In genomic region chr11:89299784-89300775, GRCm38 (mm10) we compare ENCODE assay signal across 9 mouse cellular contexts. TPM values are rescaled to one million over a fixed set of nuclear protein-coding genes. Genes with fewer than 3 reads are reported as not detected.
A peak's percentile ranks its signal among the peaks of the same experiment; 100 is the strongest.
DNase-seq lines count a peak whose midpoint lies in the region; ATAC-seq and TF ChIP-seq lines count a peak whose summit lies in the region.
"Had no signal": no experiment of that assay in that cellular context is flagged by ENCODE, and none has a peak within 500 bp of the region (broad histone marks: within the 10 kb centered on the region; RNA-seq: fewer than 3 reads in every experiment).

No protein-coding gene starts in this region.

- no peak for TF ChIP-seq CTCF in kidney, postnatal 0 days (IDR thresholded peaks at IDR 0.05; ENCODE audit: low read depth)
- TF ChIP-seq CTCF in liver, postnatal 0 days (IDR thresholded peaks at IDR 0.05; ENCODE audit: low read depth), result no peak

- no peak for TF ChIP-seq EP300 in liver, postnatal 0 days (IDR thresholded peaks at IDR 0.05; ENCODE audit: low read depth)

- H3K4me1 ChIP-seq in kidney, postnatal 0 days (replicated peaks; ENCODE audit: insufficient read depth, low read length), result peaks cover 10% of the 10 kb centered on the region; the same call in 1 of the 2 replicates
- peaks cover 34% of the 10 kb centered on the region for H3K4me1 ChIP-seq in embryonic facial prominence, embryonic 15.5 days
- peaks cover 9% of the 10 kb centered on the region for H3K4me1 ChIP-seq in limb, embryonic 11.5 days (ENCODE audit: control insufficient read depth, insufficient read depth, low read length)
- H3K4me1 ChIP-seq in liver, postnatal 0 days (ENCODE audit: insufficient read depth), result peaks cover 12% of the 10 kb centered on the region

- H3K36me3 ChIP-seq in kidney, postnatal 0 days (ENCODE audit: insufficient read depth, low read length), result no peaks in the 10 kb centered on the region
- H3K36me3 ChIP-seq in embryonic facial prominence, embryonic 15.5 days, result no peaks in the 10 kb centered on the region
- H3K36me3 ChIP-seq in limb, embryonic 11.5 days (ENCODE audit: control insufficient read depth, insufficient read depth, low read length), result no peaks in the 10 kb centered on the region
- H3K36me3 ChIP-seq in liver, postnatal 0 days (replicated peaks; ENCODE audit: insufficient read depth, low read length), result no peaks in the 10 kb centered on the region

- no peak for DNase-seq in kidney, postnatal 0 days (ENCODE audit: low spot score)
- no peak for DNase-seq in kidney, adult 9 months
- DNase-seq in limb, embryonic 11.5 days (ENCODE audit: low spot score), result peak; percentile 54
- DNase-seq in retina, postnatal 1 day, result peak; percentile 43
- no peak for DNase-seq in cerebellum, postnatal 14 days
- DNase-seq in thymus, postnatal 4 days, result no peak
- no peak for DNase-seq in liver, postnatal 0 days
- DNase-seq: cerebellum, adult 11 months had no signal

- H3K9ac ChIP-seq in kidney, postnatal 0 days (ENCODE audit: low read depth, low read length), result no peak overlapping the region
- H3K9ac ChIP-seq in embryonic facial prominence, embryonic 15.5 days, result no peak overlapping the region
- no peak overlapping the region for H3K9ac ChIP-seq in limb, embryonic 11.5 days (ENCODE audit: low read length)
- no peak overlapping the region for H3K9ac ChIP-seq in liver, postnatal 0 days (replicated peaks)

- H3K4me2 ChIP-seq in kidney, postnatal 0 days (ENCODE audit: low read length), result peak overlapping the region; percentile 81
- peak overlapping the region; percentile 77 for H3K4me2 ChIP-seq in embryonic facial prominence, embryonic 15.5 days (replicated peaks)
- H3K4me2 ChIP-seq in limb, embryonic 11.5 days (ENCODE audit: low read depth, severe bottlenecking), result peak overlapping the region; percentile 67
- H3K4me2 ChIP-seq in liver, postnatal 0 days (ENCODE audit: low read depth, low read length), result no peak overlapping the region

- peaks cover 8% of the 10 kb centered on the region; the same call in 1 of the 2 replicates for H3K27me3 ChIP-seq in kidney, postnatal 0 days (ENCODE audit: insufficient read depth, low read length)
- peaks cover 11% of the 10 kb centered on the region for H3K27me3 ChIP-seq in embryonic facial prominence, embryonic 15.5 days
- H3K27me3 ChIP-seq in limb, embryonic 11.5 days (ENCODE audit: control insufficient read depth, insufficient read depth, low read length), result peaks cover 19% of the 10 kb centered on the region
- peaks cover 74% of the 10 kb centered on the region for H3K27me3 ChIP-seq in liver, postnatal 0 days (ENCODE audit: insufficient read depth, low read length)

- ATAC-seq in kidney, postnatal 0 days (replicated peaks; ENCODE audit: low FRiP score, low read depth), result no peak
- no peak for ATAC-seq in embryonic facial prominence, embryonic 15.5 days (ENCODE audit: insufficient number of reproducible peaks, low FRiP score, low TSS enrichment, low read depth)
- no peak for ATAC-seq in limb, embryonic 11.5 days (ENCODE audit: insufficient number of reproducible peaks, low FRiP score, low TSS enrichment, low read depth)
- no peak for ATAC-seq in liver, postnatal 0 days

- 2% methylated on average over 26 of the region's 26 CpGs for WGBS in kidney, postnatal 0 days
- WGBS in embryonic facial prominence, embryonic 15.5 days, result 1% methylated on average over 26 of the region's 26 CpGs
- WGBS in limb, embryonic 11.5 days, result under 1% methylated on average over 25 of the region's 26 CpGs
- WGBS in liver, postnatal 0 days (ENCODE audit: insufficient replicate concordance), result 7% methylated on average over 25 of the region's 26 CpGs

- no peak overlapping the region for H3K27ac ChIP-seq in kidney, postnatal 0 days
- peak overlapping the region; percentile 65; the same call in 1 of the 2 replicates for H3K27ac ChIP-seq in embryonic facial prominence, embryonic 15.5 days (replicated peaks)
- no peak overlapping the region for H3K27ac ChIP-seq in limb, embryonic 11.5 days (replicated peaks; ENCODE audit: low read depth, low read length)
- no peak overlapping the region for H3K27ac ChIP-seq in liver, postnatal 0 days (ENCODE audit: low read depth)

- H3K9me3 ChIP-seq in kidney, postnatal 0 days (replicated peaks; ENCODE audit: low read length), result no peaks in the 10 kb centered on the region
- H3K9me3 ChIP-seq in embryonic facial prominence, embryonic 15.5 days (replicated peaks), result no peaks in the 10 kb centered on the region
- H3K9me3 ChIP-seq in limb, embryonic 11.5 days (ENCODE audit: control insufficient read depth, low read length), result no peaks in the 10 kb centered on the region
- no peaks in the 10 kb centered on the region for H3K9me3 ChIP-seq in liver, postnatal 0 days (ENCODE audit: low read length)

- no peak overlapping the region for H3K4me3 ChIP-seq in kidney, postnatal 0 days (replicated peaks; ENCODE audit: low read depth, low read length)
- peak overlapping the region; percentile 48 for H3K4me3 ChIP-seq in embryonic facial prominence, embryonic 15.5 days (replicated peaks)
- peak overlapping the region; percentile 4 for H3K4me3 ChIP-seq in limb, embryonic 11.5 days (ENCODE audit: low read depth, low read length)
- no peak overlapping the region for H3K4me3 ChIP-seq in liver, postnatal 0 days (ENCODE audit: low read depth, low read length)

RNA-seq across cellular contexts. Expression of gene Nog, which starts 2.1 kb away (rescaled TPM):
- polyA plus RNA-seq in kidney, postnatal 0 days (2015; fragmentation: Nextera tagmentation; extraction: Ambion mirVana), result 1.4 and 2.3 TPM in 2 replicates
- 5.3 and 5.6 TPM in 2 replicates for polyA plus RNA-seq in embryonic facial prominence, embryonic 15.5 days (2015; fragmentation: Nextera tagmentation; extraction: Ambion mirVana)
- polyA plus RNA-seq in limb, embryonic 11.5 days (2014; fragmentation: Nextera tagmentation; extraction: Ambion mirVana), result 2.4 and 2.6 TPM in 2 replicates
- not detected in 2 replicates for polyA plus RNA-seq in liver, postnatal 0 days (2015; fragmentation: Nextera tagmentation; extraction: Ambion mirVana)

Comparison
In these comparisons a context has a peak if more than half of its experiments do, and no peak if none do; other contexts are left out.
1. DNase-seq: peak in limb, embryonic 11.5 days (single experiment) and retina, postnatal 1 day (single experiment); none in kidney, postnatal 0 days (single experiment), kidney, adult 9 months (single experiment), cerebellum, postnatal 14 days (0 of 2), thymus, postnatal 4 days (single experiment) and liver, postnatal 0 days (single experiment).
2. H3K4me3 ChIP-seq: peak in embryonic facial prominence, embryonic 15.5 days (single experiment) and limb, embryonic 11.5 days (single experiment); none in kidney, postnatal 0 days (single experiment) and liver, postnatal 0 days (single experiment).